Mouse (Mus musculus) heart, postnatal 4 days (tissue): ENCODE measurements at regions not wholly inside any gene's neighbourhood (a gene's known extent, or its start where the extent isn't known, plus 50 kb on each side); places are given as distances from the start of the nearest gene placed in this dataset.

Experiments used
- DNase-seq: peaks from one replicate; pipeline ENCODE4 v3.0.0; 2021

- DNase-seq, result peak; percentile 21
Observed at GRCm38 (mm10) chr15:69165482-69165801, 2664.7 kb upstream of the Lrrc6 start.

GRCm38 (mm10) chr15:69164581-69165481, 2664.1 kb upstream of the Lrrc6 start:
- DNase-seq, result no peak

- no peak for DNase-seq
Observed at GRCm38 (mm10) chr15:69161036-69161435, 2660.3 kb upstream of the Lrrc6 start.

- DNase-seq, result no peak
Observed at GRCm38 (mm10) chr15:69158124-69158523, 2657.4 kb upstream of the Lrrc6 start.
